Mouse (Mus musculus) embryonic facial prominence, embryonic 15.5 days (tissue): Measurements from ENCODE around the gene Klc1. TPM values are rescaled to one million over a fixed set of nuclear protein-coding genes. Genes with fewer than 3 reads are reported as not detected.
"Not testable (repeated sequence)": the region's sequence is repeated elsewhere in the genome, so short reads cannot be mapped to it uniquely, and the experiment has no call there.

Experiments used
- ATAC-seq: fragments of 200-750 bp; cut with Nextera tagmentation; 2 replicates; pipeline ENCODE4 v1.8.0; 2017; ENCODE audit warnings: low read depth, moderate TSS enrichment; ENCODE audit not compliant: insufficient number of reproducible peaks, low FRiP score, low TSS enrichment
- H3K27ac ChIP-seq: fragments of 300-500 bp; sonication (generic); replicated peaks from 2 replicates; pipeline ENCODE4 v1.5.1; 2015; ENCODE audit warnings: mild to moderate bottlenecking, inconsistent platforms
- H3K27me3 ChIP-seq: fragments of 300-500 bp; sonication (generic); 2 replicates; pipeline ENCODE4 v1.6.1; 2015; ENCODE audit warnings: inconsistent platforms
- H3K36me3 ChIP-seq: fragments of 300-500 bp; sonication (generic); 2 replicates; pipeline ENCODE4 v1.6.1; 2015; ENCODE audit warnings: mild to moderate bottlenecking, inconsistent platforms
- H3K4me1 ChIP-seq: fragments of 300-500 bp; sonication (generic); 2 replicates; pipeline ENCODE4 v1.6.1; 2015; ENCODE audit warnings: inconsistent platforms
- H3K4me2 ChIP-seq: fragments of 300-500 bp; sonication (generic); replicated peaks from 2 replicates; pipeline ENCODE4 v1.6.1; 2015; ENCODE audit warnings: mild to moderate bottlenecking, inconsistent platforms
- H3K4me3 ChIP-seq: fragments of 300-500 bp; sonication (generic); replicated peaks from 2 replicates; pipeline ENCODE4 v1.5.1; 2015; ENCODE audit warnings: mild to moderate bottlenecking, inconsistent platforms
- H3K9ac ChIP-seq: fragments of 300-500 bp; sonication (generic); 2 replicates; pipeline ENCODE4 v1.6.1; 2015; ENCODE audit warnings: inconsistent platforms
- H3K9me3 ChIP-seq: fragments of 300-500 bp; sonication (generic); replicated peaks from 2 replicates; pipeline ENCODE4 v1.6.1; 2016; ENCODE audit warnings: inconsistent platforms
- WGBS: fragments of 180-500 bp; shearing (Covaris S2); methylation state at CpG from one replicate; pipeline ENCODE4 v1.1.7; 2015; 5-methylcytosine and 5-hydroxymethylcytosine counted together
- polyA plus RNA-seq: library from polyadenylated mRNA; unstranded; fragments of >200 nt; fragmentation: Nextera tagmentation; extraction: Ambion mirVana; gene quantifications from 2 replicates; pipeline ENCODE4 v1.2.1, GENCODE M21; 2015

Klc1 gene
- polyA plus RNA-seq, result 124 and 126 TPM in 2 replicates

- Histone ChIP-seq H3K9ac (peak within 1 kb of the TSS; percentile 97), H3K4me3 (peak within 1 kb of the TSS; percentile 64), H3K27me3 (no peaks in the 10 kb centered on the region), H3K4me1 (peaks cover 36% of the 10 kb centered on the region), H3K4me2 (peak within 1 kb of the TSS; percentile 96), H3K27ac (peak within 1 kb of the TSS; percentile 87), H3K9me3 (no peaks in the 10 kb centered on the region), H3K36me3 (peaks cover 12% of the 10 kb centered on the region; the same call in 1 of the 2 replicates)
- WGBS, result under 1% methylated on average over 85 of the region's 85 CpGs
- peak; percentile 78 for ATAC-seq
Measured at GRCm38 (mm10) chr12:111758381-111759175, at the start of gene Klc1. Gene Klc1 (plus strand): TSS chr12:111758849.

- peaks cover 45% of the 10 kb centered on the region for H3K36me3 ChIP-seq
- H3K27me3 ChIP-seq, result no peaks in the 10 kb centered on the region
- H3K27ac ChIP-seq, result no peak overlapping the region
- WGBS, result 90% methylated on average over 10 of the region's 10 CpGs
- ATAC-seq, result no peak
- H3K9ac ChIP-seq, result no peak overlapping the region
- no peaks in the 10 kb centered on the region for H3K9me3 ChIP-seq
- H3K4me2 ChIP-seq, result no peak overlapping the region
- no peak overlapping the region for H3K4me3 ChIP-seq
- peaks cover 32% of the 10 kb centered on the region for H3K4me1 ChIP-seq
Measured at GRCm38 (mm10) chr12:111710091-111710490, 48.6 kb upstream of the Klc1 start.

- peak overlapping the region; percentile 71 for H3K4me3 ChIP-seq
- peak overlapping the region; percentile 66 for H3K4me2 ChIP-seq
- H3K36me3 ChIP-seq, result peaks cover 45% of the 10 kb centered on the region
- WGBS, result under 1% methylated on average over 30 of the region's 33 CpGs
- peak overlapping the region; percentile 91 for H3K9ac ChIP-seq
- peak overlapping the region; percentile 83 for H3K27ac ChIP-seq
- H3K9me3 ChIP-seq, result no peaks in the 10 kb centered on the region
- ATAC-seq, result peak; percentile 12; the same call in 1 of the 2 replicates
- peaks cover 22% of the 10 kb centered on the region for H3K4me1 ChIP-seq
- no peaks in the 10 kb centered on the region for H3K27me3 ChIP-seq
Measured at GRCm38 (mm10) chr12:111712476-111712875, 46.2 kb upstream of the Klc1 start.

GRCm38 (mm10) chr12:111713004-111713651 is 45.5 kb upstream of the Klc1 start, which contains the start of the genes Bag5 and Apopt1:
Gene Bag5 (minus strand): TSS chr12:111713257.
Gene Apopt1 (plus strand): TSS chr12:111713261.
- Histone ChIP-seq H3K27ac (peak within 1 kb of the TSS; percentile 83), H3K4me2 (peak within 1 kb of the TSS; percentile 66), H3K4me3 (peak within 1 kb of the TSS; percentile 71), H3K9me3 (no peaks in the 10 kb centered on the region), H3K27me3 (no peaks in the 10 kb centered on the region), H3K36me3 (peaks cover 38% of the 10 kb centered on the region), H3K9ac (peak within 1 kb of the TSS; percentile 91), H3K4me1 (peaks cover 22% of the 10 kb centered on the region)
- peak; percentile 93 for ATAC-seq
- WGBS, result under 1% methylated on average over 86 of the region's 86 CpGs

- not testable (repeated sequence) for H3K27me3 ChIP-seq, H3K9me3 ChIP-seq, H3K9ac ChIP-seq, ATAC-seq, H3K27ac ChIP-seq
- peak overlapping the region; percentile 66 for H3K4me2 ChIP-seq
- H3K4me3 ChIP-seq, result peak overlapping the region; percentile 71
- 73% methylated on average over 6 of the region's 6 CpGs for WGBS
- peaks cover 33% of the 10 kb centered on the region for H3K36me3 ChIP-seq
- H3K4me1 ChIP-seq, result peaks cover 29% of the 10 kb centered on the region
Measured at GRCm38 (mm10) chr12:111713880-111714279, 44.8 kb upstream of the Klc1 start.

- ATAC-seq, result no peak
- no peak overlapping the region for H3K27ac ChIP-seq
- 95% methylated on average over 7 of the region's 7 CpGs for WGBS
- H3K27me3 ChIP-seq, result no peaks in the 10 kb centered on the region
- no peak overlapping the region for H3K4me3 ChIP-seq
- 0 out of 2 replicates have a peak, but pooled peaks cover 8% of the 10 kb centered on the region for H3K36me3 ChIP-seq
- peaks cover 27% of the 10 kb centered on the region for H3K4me1 ChIP-seq
- H3K4me2 ChIP-seq, result no peak overlapping the region
- no peak overlapping the region for H3K9ac ChIP-seq
- H3K9me3 ChIP-seq, result no peaks in the 10 kb centered on the region
Measured at GRCm38 (mm10) chr12:111716505-111716904, 42.1 kb upstream of the Klc1 start.

GRCm38 (mm10) chr12:111718656-111719055 is 40.0 kb upstream of the Klc1 start:
- Histone ChIP-seq H3K36me3 (peaks cover 15% of the 10 kb centered on the region; the same call in 1 of the 2 replicates), H3K27ac (peak overlapping the region; percentile 58), H3K27me3 (no peaks in the 10 kb centered on the region), H3K4me1 (peaks cover 20% of the 10 kb centered on the region), H3K9me3 (no peaks in the 10 kb centered on the region), H3K4me2 (no peak overlapping the region), H3K9ac (no peak overlapping the region), H3K4me3 (no peak overlapping the region)
- whole genome bisulfite sequencing, result 28% methylated on average over 8 of the region's 8 CpGs
- peak; percentile 37; the same call in 1 of the 2 replicates for ATAC-seq

- no peak overlapping the region for H3K4me2 ChIP-seq
- H3K4me1 ChIP-seq, result peaks cover 7% of the 10 kb centered on the region; the same call in 1 of the 2 replicates
Measured at GRCm38 (mm10) chr12:111720222-111720621, 38.4 kb upstream of the Klc1 start.

GRCm38 (mm10) chr12:111722654-111723053 is 36.0 kb upstream of the Klc1 start:
- WGBS, result 69% methylated on average over 9 of the region's 9 CpGs
- H3K4me1 ChIP-seq, result peaks cover 10% of the 10 kb centered on the region; the same call in 1 of the 2 replicates
- H3K4me2 ChIP-seq, result no peak overlapping the region
- no peak overlapping the region for H3K9ac ChIP-seq
- H3K9me3 ChIP-seq, result no peaks in the 10 kb centered on the region
- peaks cover 21% of the 10 kb centered on the region for H3K36me3 ChIP-seq
- H3K27me3 ChIP-seq, result no peaks in the 10 kb centered on the region
- ATAC-seq, result no peak
- no peak overlapping the region for H3K4me3 ChIP-seq
- no peak overlapping the region for H3K27ac ChIP-seq

More at GRCm38 (mm10) chr12:111720222-111720621, 38.4 kb upstream of the Klc1 start:
- ATAC-seq, result no peak
- H3K9me3 ChIP-seq, result no peaks in the 10 kb centered on the region
- H3K36me3 ChIP-seq, result peaks cover 22% of the 10 kb centered on the region
- H3K27ac ChIP-seq, result no peak overlapping the region
- no peak overlapping the region for H3K4me3 ChIP-seq
- WGBS, result 81% methylated on average over 4 of the region's 4 CpGs
- H3K27me3 ChIP-seq, result no peaks in the 10 kb centered on the region
- H3K9ac ChIP-seq, result no peak overlapping the region

- no peak overlapping the region for H3K27ac ChIP-seq
- 55% methylated on average over 6 of the region's 6 CpGs for WGBS
- H3K4me2 ChIP-seq, result no peak overlapping the region
- no peak overlapping the region for H3K9ac ChIP-seq
- H3K4me1 ChIP-seq, result 0 out of 2 replicates have a peak, but pooled peaks cover 3% of the 10 kb centered on the region
- peaks cover 30% of the 10 kb centered on the region for H3K36me3 ChIP-seq
- peak; percentile 31; the same call in 1 of the 2 replicates for ATAC-seq
- H3K27me3 ChIP-seq, result no peaks in the 10 kb centered on the region
- H3K9me3 ChIP-seq, result no peaks in the 10 kb centered on the region
- H3K4me3 ChIP-seq, result no peak overlapping the region
Measured at GRCm38 (mm10) chr12:111724638-111725337, 33.9 kb upstream of the Klc1 start.
